Mouse (Mus musculus) CH12.LX (cell line): ENCODE measurements at regions not wholly inside any gene's neighbourhood (a gene's known extent, or its start where the extent isn't known, plus 50 kb on each side); places are given as distances from the start of the nearest gene placed in this dataset.

Experiments
- DNase-seq: peaks from one replicate; pipeline ENCODE4 v3.0.0-alpha.2; 2013; ENCODE audit errors: extremely low read depth
- H3K27ac ChIP-seq: 2 replicates; pipeline ENCODE4 v1.5.1; 2012; ENCODE audit warnings: low read depth, mild to moderate bottlenecking, control low read depth, moderate library complexity; ENCODE audit not compliant: insufficient read depth
- H3K27me3 ChIP-seq: replicated peaks from 2 replicates; pipeline ENCODE3; 2012; ENCODE audit warnings: inconsistent platforms
- H3K36me3 ChIP-seq, 2 experiments: replicated peaks in 1 of 2; 2 replicates each; pipeline versions ENCODE3 to v1.6.1; 2012; ENCODE audit warnings: inconsistent platforms in 1 of 2, low read length in 1 of 2, mild to moderate bottlenecking in 1 of 2, mixed read lengths in 1 of 2, moderate library complexity in 1 of 2; ENCODE audit not compliant: control insufficient read depth in 1 of 2, insufficient read depth in 1 of 2
- H3K4me1 ChIP-seq, 2 experiments: 2 replicates each; pipeline ENCODE4 v1.6.1; 2012; ENCODE audit warnings: inconsistent platforms in 1 of 2, moderate library complexity in 1 of 2; ENCODE audit not compliant: insufficient read depth in 2 of 2, control insufficient read depth in 1 of 2
- H3K4me2 ChIP-seq: 2 replicates; pipeline ENCODE4 v1.6.1; 2012; ENCODE audit warnings: low read depth, mild to moderate bottlenecking, control low read depth; ENCODE audit not compliant: poor library complexity, insufficient read depth, severe bottlenecking
- H3K4me3 ChIP-seq, 3 experiments: fragments of 150-350 bp in 1 of 3; sonication (generic) in 1 of 3; replicated peaks in 1 of 3; 2 replicates each; pipeline versions ENCODE3 to v1.5.1; 2011 to 2012; ENCODE audit warnings: low read depth in 2 of 3, low read length in 2 of 3, mild to moderate bottlenecking in 2 of 3, moderate library complexity in 2 of 3, control low read depth in 1 of 3, improper control_type of control experiment in 1 of 3, inconsistent platforms in 1 of 3, mixed read lengths in 1 of 3; ENCODE audit not compliant: poor library complexity in 1 of 3
- H3K79me2 ChIP-seq: replicated peaks from 2 replicates; pipeline ENCODE4 v1.6.1; 2012; ENCODE audit warnings: mild to moderate bottlenecking, moderate library complexity; ENCODE audit not compliant: control insufficient read depth, poor library complexity, insufficient read depth, severe bottlenecking; ENCODE audit errors: extremely low read depth
- H3K9ac ChIP-seq: 2 replicates; pipeline ENCODE4 v1.6.1; 2012; ENCODE audit warnings: low read depth, mild to moderate bottlenecking, control low read depth, moderate library complexity; ENCODE audit not compliant: insufficient read depth
- H3K9me3 ChIP-seq: replicated peaks from 2 replicates; pipeline ENCODE3; 2012; ENCODE audit warnings: low read length, inconsistent platforms, mixed read lengths
- CTCF ChIP-seq, 2 experiments: IDR thresholded peaks in 1 of 2; conservative IDR thresholded peaks in 1 of 2; 2 replicates each; pipeline ENCODE4 v1.5.1; 2011 to 2012; ENCODE audit warnings: low read depth in 2 of 2, low read length in 2 of 2, improper control_type of control experiment in 1 of 2, inconsistent platforms in 1 of 2, mild to moderate bottlenecking in 1 of 2, moderate library complexity in 1 of 2
- IRF4 ChIP-seq: IDR thresholded peaks from 2 replicates; pipeline ENCODE4 v1.6.1; 2014; ENCODE audit warnings: low read depth, mild to moderate bottlenecking, inconsistent platforms, low read length, improper control_type of control experiment
- JUND ChIP-seq: conservative IDR thresholded peaks from 2 replicates; pipeline ENCODE4 v1.6.1; 2011; ENCODE audit warnings: low read depth, low read length, improper control_type of control experiment
- MAFK ChIP-seq: IDR thresholded peaks from 2 replicates; pipeline ENCODE4 v1.6.1; 2011; ENCODE audit warnings: low read length, improper control_type of control experiment; ENCODE audit not compliant: insufficient replicate concordance
- MAX ChIP-seq: IDR thresholded peaks from 2 replicates; pipeline ENCODE4 v1.6.1; 2011; ENCODE audit warnings: low read length, improper control_type of control experiment
- MEF2A ChIP-seq: IDR thresholded peaks from 2 replicates; pipeline ENCODE4 v1.6.1; 2014; ENCODE audit warnings: low read depth, mild to moderate bottlenecking, inconsistent platforms, low read length, improper control_type of control experiment, borderline replicate concordance
- NRF1 ChIP-seq: IDR thresholded peaks from 2 replicates; pipeline ENCODE4 v1.6.1; 2014; ENCODE audit warnings: low read depth, mild to moderate bottlenecking, inconsistent platforms, low read length, improper control_type of control experiment, moderate library complexity
- RAD21 ChIP-seq: IDR thresholded peaks from 2 replicates; pipeline ENCODE4 v1.6.1; 2011; ENCODE audit warnings: low read depth, mild to moderate bottlenecking, low read length, improper control_type of control experiment, moderate library complexity
- RCOR1 ChIP-seq: conservative IDR thresholded peaks from 2 replicates; pipeline ENCODE4 v1.6.1; 2012; ENCODE audit warnings: low read depth, mild to moderate bottlenecking, inconsistent platforms, low read length, improper control_type of control experiment
- SIN3A ChIP-seq: IDR thresholded peaks from 2 replicates; pipeline ENCODE4 v1.6.1; 2012; ENCODE audit warnings: low read length, improper control_type of control experiment, inconsistent platforms
- TBP ChIP-seq: conservative IDR thresholded peaks from 2 replicates; pipeline ENCODE4 v1.6.1; 2011; ENCODE audit warnings: low read depth, low read length, improper control_type of control experiment
- UBTF ChIP-seq: IDR thresholded peaks from 2 replicates; pipeline ENCODE4 v1.6.1; 2012; ENCODE audit warnings: low read depth, mild to moderate bottlenecking, inconsistent platforms, low read length, improper control_type of control experiment, moderate library complexity
- USF1 ChIP-seq: IDR thresholded peaks from 2 replicates; pipeline ENCODE4 v1.6.1; 2014; ENCODE audit warnings: low read depth, mild to moderate bottlenecking, inconsistent platforms, low read length, improper control_type of control experiment
- USF2 ChIP-seq: conservative IDR thresholded peaks from 2 replicates; pipeline ENCODE4 v1.6.1; 2011; ENCODE audit warnings: low read depth, low read length, improper control_type of control experiment
- ZC3H11A ChIP-seq: IDR thresholded peaks from 2 replicates; pipeline ENCODE4 v1.6.1; 2012; ENCODE audit warnings: low read depth, mild to moderate bottlenecking, inconsistent platforms, low read length, improper control_type of control experiment
- dilution Hi-C: fragments of 300-500 bp; cut with MboI; formaldehyde crosslinking; loops from 2 replicates; pipeline ENCODE4 v1.14.3; 2020; ENCODE audit warnings: low sequenced_read_pairs; ENCODE audit not compliant: extremely low pct_unique_long_range_greater_than_20kb, extremely low pct_ligation_motif_present
- in situ Hi-C: fragments of 300-500 bp; cut with MboI; formaldehyde crosslinking; loops from 3 replicates; pipeline ENCODE4 v1.14.3; 2019; ENCODE audit warnings: low sequenced_read_pairs, low pct_ligation_motif_present, low pct_unique_long_range_greater_than_20kb, mixed read lengths

DNA sequence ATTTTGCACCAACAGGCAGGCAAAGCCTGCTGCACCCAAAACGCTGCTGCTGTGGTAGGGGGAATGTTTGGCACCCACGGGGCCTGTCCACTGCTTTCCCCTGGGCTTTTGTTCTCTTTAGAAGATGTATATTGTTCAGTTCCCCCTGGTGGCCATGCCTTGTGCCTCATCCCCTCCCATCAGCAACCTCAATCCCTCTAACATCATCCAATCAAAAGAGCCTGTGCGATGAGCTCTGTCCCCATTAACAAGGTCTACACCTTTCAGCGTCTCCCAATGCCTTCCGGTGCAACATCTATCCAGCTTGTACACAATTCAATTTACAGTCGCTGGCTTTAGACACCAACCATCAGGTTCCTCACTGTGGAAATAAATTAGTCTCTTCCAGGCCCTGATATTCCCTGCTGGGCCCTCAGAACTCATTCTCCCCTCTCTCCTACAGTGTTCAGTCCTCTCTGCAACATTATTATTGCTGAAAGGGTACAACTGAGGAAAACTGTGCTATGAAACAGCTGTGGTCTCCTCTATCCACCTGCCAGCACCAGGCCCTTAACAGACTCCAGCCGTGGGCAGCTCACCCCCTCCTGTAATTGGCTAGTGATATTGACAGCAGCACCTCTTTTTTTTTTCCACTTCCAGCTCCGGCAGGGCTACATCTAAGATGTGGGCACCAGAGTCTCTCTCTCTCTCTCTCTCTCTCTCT lies 75.5 kb upstream of the Ankrd34c start:
- no peak overlapping the region for H3K27ac ChIP-seq
- dilution Hi-C loops = no loop called here
- TF ChIP-seq CTCF (conservative IDR thresholded peaks at IDR 0.05 in 1 of 2, IDR thresholded peaks at IDR 0.05 in 1 of 2; ENCODE audit: low read depth in 2 of 2, low read length in 2 of 2) = peak in 1 of 2 experiments; percentile 33; a peak in 1 of 4 replicates
- TF ChIP-seq IRF4 = no peak
- TF ChIP-seq, all 38 proteins: peak for 1

DNA sequence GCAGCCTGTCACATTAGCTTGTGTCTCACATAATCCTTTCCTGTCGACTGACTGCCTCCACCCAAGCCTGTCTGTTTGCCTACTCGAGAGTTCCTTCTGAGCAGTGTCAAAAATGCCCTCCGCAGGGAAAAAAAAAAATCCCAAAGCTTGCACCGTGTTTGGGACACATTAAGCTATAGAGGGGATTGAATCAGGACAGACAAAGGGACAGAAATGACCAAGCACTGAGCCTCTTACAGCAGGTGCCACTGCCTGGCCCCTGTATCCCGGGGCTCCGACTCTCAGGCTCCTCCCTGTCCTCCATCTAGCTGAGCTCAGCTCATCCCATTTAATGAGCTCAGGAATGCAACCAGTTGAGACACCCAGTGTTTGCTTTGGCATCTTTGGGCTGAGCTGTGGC lies 69.1 kb upstream of the Ankrd34c start:
- dilution Hi-C loops = no loop called here
- Histone ChIP-seq H3K4me3 (no peak overlapping the region), H3K4me1 (no peaks in the 10 kb centered on the region), H3K4me2 (no peak overlapping the region), H3K9ac (no peak overlapping the region), H3K79me2 (no peaks in the 10 kb centered on the region), H3K27me3 (no peaks in the 10 kb centered on the region), H3K27ac (no peak overlapping the region), H3K9me3 (no peaks in the 10 kb centered on the region), H3K36me3 (no peaks in the 10 kb centered on the region)
- DNase-seq = no peak
- in situ Hi-C loops = no loop called here
- no peak for TF ChIP-seq USF2
- no peak for TF ChIP-seq RCOR1
- no peak for TF ChIP-seq USF1
- no peak for TF ChIP-seq SIN3A
- no peak for TF ChIP-seq UBTF
- no peak for TF ChIP-seq MAFK
- no peak for TF ChIP-seq TBP

More for the DNA sequence above, 75.5 kb upstream of the Ankrd34c start:
- Histone ChIP-seq H3K36me3 (no peaks in the 10 kb centered on the region), H3K79me2 (no peaks in the 10 kb centered on the region), H3K4me1 (peaks cover 0 to 2% of the 10 kb centered on the region in 2 experiments; a peak in 1 of 4 replicates), H3K4me3 (no peak overlapping the region), H3K27me3 (no peaks in the 10 kb centered on the region), H3K9ac (no peak overlapping the region), H3K4me2 (no peak overlapping the region), H3K9me3 (no peaks in the 10 kb centered on the region)
- no peak for DNase-seq
- in situ Hi-C loops = no loop called here

DNA sequence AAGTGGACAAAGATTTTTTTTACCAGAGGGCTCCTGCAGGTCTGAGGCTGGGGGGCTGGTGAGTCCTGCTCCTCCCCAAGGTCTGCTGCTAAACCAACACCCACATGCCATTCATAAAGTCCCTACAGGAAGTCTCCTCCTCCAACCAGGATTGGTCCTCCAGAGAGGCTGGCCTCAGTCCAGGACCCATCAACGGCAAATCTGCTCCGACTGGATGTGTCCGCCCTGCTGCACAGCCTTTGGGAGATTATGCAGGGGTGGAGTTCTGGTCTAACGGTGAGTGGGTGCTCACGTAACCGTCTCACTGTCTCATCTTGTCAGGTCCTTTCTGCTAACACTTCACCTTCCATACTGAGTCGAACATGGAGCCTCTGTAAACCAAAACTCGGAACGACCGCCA lies 64.4 kb upstream of the Ankrd34c start:
- no peak overlapping the region for H3K9ac ChIP-seq
- DNase-seq = no peak
- no peaks in the 10 kb centered on the region for H3K36me3 ChIP-seq
- dilution Hi-C loops (no loop called here), in situ Hi-C loops (no loop called here)
- H3K27me3 ChIP-seq = no peaks in the 10 kb centered on the region
- no peaks in the 10 kb centered on the region for H3K79me2 ChIP-seq
- H3K27ac ChIP-seq = no peak overlapping the region
- H3K4me3 ChIP-seq = no peak overlapping the region
- TF ChIP-seq MEF2A = no peak
- no peak for TF ChIP-seq ZC3H11A
- no peak for TF ChIP-seq MAX
- TF ChIP-seq NRF1 = no peak
- TF ChIP-seq RAD21 = no peak
- no peak for TF ChIP-seq JUND
- H3K4me2 ChIP-seq = no peak overlapping the region
- H3K4me1 ChIP-seq = no peaks in the 10 kb centered on the region
- H3K9me3 ChIP-seq = no peaks in the 10 kb centered on the region
